Mouse (Mus musculus) monocyte, adult 2 months (primary cell): ENCODE results near the gene 6030468B19Rik.

Source experiments
- DNase-seq, 2 experiments: peaks; one replicate each; pipeline ENCODE4 v3.0.0; 2022; ENCODE audit warnings: low spot score in 2 of 2, low read depth in 1 of 2

The 6030468B19Rik gene

GRCm38 (mm10) chr11:117797511-117798159 lies at the start of gene 6030468B19Rik:
Gene 6030468B19Rik, plus strand, starts transcription at chr11:117797660.
- DNase-seq, result no peak

- no peak for DNase-seq
These were observed 48.8 kb upstream of the 6030468B19Rik start for GRCm38 (mm10) chr11:117748628-117749027.

GRCm38 (mm10) chr11:117749414-117749813 lies 48.0 kb upstream of the 6030468B19Rik start:
- no peak for DNase-seq

GRCm38 (mm10) chr11:117751544-117751943 lies 45.9 kb upstream of the 6030468B19Rik start:
- DNase-seq, result no peak

GRCm38 (mm10) chr11:117755891-117756290 lies 41.6 kb upstream of the 6030468B19Rik start:
- no peak for DNase-seq

- no peak for DNase-seq
These were observed 38.2 kb upstream of the 6030468B19Rik start for GRCm38 (mm10) chr11:117759267-117759666.

- DNase-seq, result no peak
These were observed 36.9 kb upstream of the 6030468B19Rik start for GRCm38 (mm10) chr11:117760374-117761119.

- DNase-seq, result no peak
These were observed 35.7 kb upstream of the 6030468B19Rik start for GRCm38 (mm10) chr11:117761801-117762200.

GRCm38 (mm10) chr11:117762246-117762645 lies 35.2 kb upstream of the 6030468B19Rik start:
- DNase-seq, result no peak

- DNase-seq, result no peak
These were observed 33.1 kb upstream of the 6030468B19Rik start for GRCm38 (mm10) chr11:117764319-117764718.

- no peak for DNase-seq
These were observed 32.1 kb upstream of the 6030468B19Rik start for GRCm38 (mm10) chr11:117765361-117765760.

- no peak for DNase-seq
These were observed 31.2 kb upstream of the 6030468B19Rik start for GRCm38 (mm10) chr11:117766275-117766674.

GRCm38 (mm10) chr11:117768725-117769682 lies 28.5 kb upstream of the 6030468B19Rik start:
- DNase-seq, result no peak

- no peak for DNase-seq
These were observed 27.8 kb upstream of the 6030468B19Rik start for GRCm38 (mm10) chr11:117769683-117770047.

GRCm38 (mm10) chr11:117770407-117770806 lies 27.1 kb upstream of the 6030468B19Rik start:
- no peak for DNase-seq

GRCm38 (mm10) chr11:117772352-117772751 lies 25.1 kb upstream of the 6030468B19Rik start:
- no peak for DNase-seq

GRCm38 (mm10) chr11:117774925-117775324 lies 22.5 kb upstream of the 6030468B19Rik start:
- no peak for DNase-seq

GRCm38 (mm10) chr11:117775540-117775939 lies 21.9 kb upstream of the 6030468B19Rik start:
- DNase-seq, result no peak

GRCm38 (mm10) chr11:117776085-117776792 lies 21.2 kb upstream of the 6030468B19Rik start:
- no peak for DNase-seq

- no peak for DNase-seq
These were observed 20.3 kb upstream of the 6030468B19Rik start for GRCm38 (mm10) chr11:117777111-117777510.

GRCm38 (mm10) chr11:117778031-117778430 lies 19.4 kb upstream of the 6030468B19Rik start:
- no peak for DNase-seq
